Mouse (Mus musculus): ENCODE measurements around the gene Tbc1d19. TPM values are rescaled to one million over a fixed set of nuclear protein-coding genes. Genes with fewer than 3 reads are reported as not detected.

Gene Tbc1d19
- polyA plus RNA-seq, 1 experiment from 2014 or later = 4.1 TPM

- Histone ChIP-seq H3K27me3 (no peaks in the 10 kb centered on the region), H3K9ac (no peak overlapping the region), H3K36me3 (replicated peaks) (no peaks in the 10 kb centered on the region), H3K4me3 (replicated peaks) (no peak overlapping the region), H3K4me2 (no peak overlapping the region), H3K4me1 (replicated peaks) (no peaks in the 10 kb centered on the region), H3K9me3 (replicated peaks) (no peaks in the 10 kb centered on the region), H3K27ac (replicated peaks) (no peak overlapping the region)
- ATAC-seq (ENCODE audit: insufficient read depth) = no peak
- WGBS (ENCODE audit: insufficient replicate concordance) = 67% methylated on average over 2 of the region's 2 CpGs
Measured at GRCm38 (mm10) chr5:53920416-53920815, 111.0 kb downstream of the Tbc1d19 start.

GRCm38 (mm10) chr5:53922149-53922904 is 112.9 kb downstream of the Tbc1d19 start:
- no peak overlapping the region for H3K27ac ChIP-seq (replicated peaks)
- no peaks in the 10 kb centered on the region for H3K36me3 ChIP-seq (replicated peaks)
- H3K9me3 ChIP-seq (replicated peaks) = no peaks in the 10 kb centered on the region
- ATAC-seq (ENCODE audit: insufficient read depth) = no peak
- H3K4me2 ChIP-seq = no peak overlapping the region
- WGBS (ENCODE audit: insufficient replicate concordance) = 52% methylated on average over 10 of the region's 10 CpGs
- no peaks in the 10 kb centered on the region for H3K27me3 ChIP-seq
- no peak overlapping the region for H3K4me3 ChIP-seq (replicated peaks)
- H3K9ac ChIP-seq = no peak overlapping the region
- H3K4me1 ChIP-seq (replicated peaks) = no peaks in the 10 kb centered on the region

GRCm38 (mm10) chr5:53924005-53924404 is 114.6 kb downstream of the Tbc1d19 start:
- Histone ChIP-seq H3K9me3 (replicated peaks) (no peaks in the 10 kb centered on the region), H3K9ac (no peak overlapping the region), H3K4me3 (replicated peaks) (no peak overlapping the region), H3K27ac (replicated peaks) (no peak overlapping the region), H3K36me3 (replicated peaks) (no peaks in the 10 kb centered on the region), H3K27me3 (no peaks in the 10 kb centered on the region), H3K4me1 (replicated peaks) (no peaks in the 10 kb centered on the region), H3K4me2 (no peak overlapping the region)
- no peak for ATAC-seq (ENCODE audit: insufficient read depth)
- WGBS (ENCODE audit: insufficient replicate concordance) = 51% methylated on average over 4 of the region's 4 CpGs

- 69% methylated on average over 11 of the region's 11 CpGs for WGBS (ENCODE audit: insufficient replicate concordance)
- ATAC-seq (ENCODE audit: insufficient read depth) = no peak
- Histone ChIP-seq H3K27me3 (no peaks in the 10 kb centered on the region), H3K36me3 (replicated peaks) (no peaks in the 10 kb centered on the region), H3K27ac (replicated peaks) (no peak overlapping the region), H3K4me1 (replicated peaks) (peaks cover 4% of the 10 kb centered on the region; the same call in 1 of the 2 replicates), H3K9me3 (replicated peaks) (no peaks in the 10 kb centered on the region), H3K9ac (no peak overlapping the region), H3K4me3 (replicated peaks) (no peak overlapping the region), H3K4me2 (no peak overlapping the region)
Measured at GRCm38 (mm10) chr5:53926301-53926855, 117.0 kb downstream of the Tbc1d19 start.

GRCm38 (mm10) chr5:53927886-53928285 is 118.5 kb downstream of the Tbc1d19 start:
- H3K4me2 ChIP-seq = no peak overlapping the region
- H3K27me3 ChIP-seq = no peaks in the 10 kb centered on the region
- no peaks in the 10 kb centered on the region for H3K36me3 ChIP-seq (replicated peaks)
- peaks cover 4% of the 10 kb centered on the region; the same call in 1 of the 2 replicates for H3K4me1 ChIP-seq (replicated peaks)
- 51% methylated on average over 7 of the region's 7 CpGs for WGBS (ENCODE audit: insufficient replicate concordance)
- H3K9me3 ChIP-seq (replicated peaks) = no peaks in the 10 kb centered on the region
- no peak overlapping the region for H3K9ac ChIP-seq
- no peak overlapping the region for H3K27ac ChIP-seq (replicated peaks)
- no peak for ATAC-seq (ENCODE audit: insufficient read depth)
- no peak overlapping the region for H3K4me3 ChIP-seq (replicated peaks)

- Histone ChIP-seq H3K36me3 (replicated peaks) (no peaks in the 10 kb centered on the region), H3K4me2 (no peak overlapping the region), H3K4me3 (replicated peaks) (no peak overlapping the region), H3K9ac (no peak overlapping the region), H3K27me3 (no peaks in the 10 kb centered on the region), H3K27ac (replicated peaks) (no peak overlapping the region), H3K4me1 (replicated peaks) (peaks cover 4% of the 10 kb centered on the region; the same call in 1 of the 2 replicates), H3K9me3 (replicated peaks) (no peaks in the 10 kb centered on the region)
- WGBS (ENCODE audit: insufficient replicate concordance) = 65% methylated on average over 4 of the region's 4 CpGs
- ATAC-seq (ENCODE audit: insufficient read depth) = no peak
Measured at GRCm38 (mm10) chr5:53928537-53928936, 119.1 kb downstream of the Tbc1d19 start.

GRCm38 (mm10) chr5:53929205-53929614 is 119.8 kb downstream of the Tbc1d19 start:
- no peak overlapping the region for H3K4me2 ChIP-seq
- no peak overlapping the region for H3K27ac ChIP-seq (replicated peaks)
- H3K4me1 ChIP-seq (replicated peaks) = peaks cover 4% of the 10 kb centered on the region; the same call in 1 of the 2 replicates
- ATAC-seq (ENCODE audit: insufficient read depth) = no peak
- no peaks in the 10 kb centered on the region for H3K9me3 ChIP-seq (replicated peaks)
- no peaks in the 10 kb centered on the region for H3K36me3 ChIP-seq (replicated peaks)
- no peak overlapping the region for H3K9ac ChIP-seq
- no peaks in the 10 kb centered on the region for H3K27me3 ChIP-seq
- 42% methylated on average over 10 of the region's 10 CpGs for WGBS (ENCODE audit: insufficient replicate concordance)
- no peak overlapping the region for H3K4me3 ChIP-seq (replicated peaks)

- H3K9ac ChIP-seq = no peak overlapping the region
- 66% methylated on average over 6 of the region's 6 CpGs for WGBS (ENCODE audit: insufficient replicate concordance)
- no peak overlapping the region for H3K4me3 ChIP-seq (replicated peaks)
- H3K27ac ChIP-seq (replicated peaks) = no peak overlapping the region
- no peaks in the 10 kb centered on the region for H3K9me3 ChIP-seq (replicated peaks)
- H3K4me2 ChIP-seq = no peak overlapping the region
- no peak for ATAC-seq (ENCODE audit: insufficient read depth)
- no peaks in the 10 kb centered on the region for H3K36me3 ChIP-seq (replicated peaks)
- peaks cover 4% of the 10 kb centered on the region; the same call in 1 of the 2 replicates for H3K4me1 ChIP-seq (replicated peaks)
- H3K27me3 ChIP-seq = no peaks in the 10 kb centered on the region
Measured at GRCm38 (mm10) chr5:53929814-53930213, 120.4 kb downstream of the Tbc1d19 start.

GRCm38 (mm10) chr5:53931011-53931410 is 121.6 kb downstream of the Tbc1d19 start:
- 62% methylated on average over 5 of the region's 5 CpGs for WGBS (ENCODE audit: insufficient replicate concordance)
- no peaks in the 10 kb centered on the region for H3K27me3 ChIP-seq
- no peak overlapping the region for H3K4me2 ChIP-seq
- no peak for ATAC-seq (ENCODE audit: insufficient read depth)
- no peaks in the 10 kb centered on the region for H3K9me3 ChIP-seq (replicated peaks)
- H3K4me1 ChIP-seq (replicated peaks) = peaks cover 4% of the 10 kb centered on the region; the same call in 1 of the 2 replicates
- H3K4me3 ChIP-seq (replicated peaks) = no peak overlapping the region
- no peak overlapping the region for H3K27ac ChIP-seq (replicated peaks)
- H3K36me3 ChIP-seq (replicated peaks) = no peaks in the 10 kb centered on the region
- no peak overlapping the region for H3K9ac ChIP-seq

GRCm38 (mm10) chr5:53933628-53934027 is 124.2 kb downstream of the Tbc1d19 start:
- H3K27me3 ChIP-seq = no peaks in the 10 kb centered on the region
- WGBS (ENCODE audit: insufficient replicate concordance) = 53% methylated on average over 7 of the region's 7 CpGs
- H3K4me3 ChIP-seq (replicated peaks) = no peak overlapping the region
- H3K4me1 ChIP-seq (replicated peaks) = peaks cover 6% of the 10 kb centered on the region; the same call in 1 of the 2 replicates
- ATAC-seq (ENCODE audit: insufficient read depth) = no peak
- H3K4me2 ChIP-seq = no peak overlapping the region
- H3K9ac ChIP-seq = no peak overlapping the region
- H3K9me3 ChIP-seq (replicated peaks) = no peaks in the 10 kb centered on the region
- no peaks in the 10 kb centered on the region for H3K36me3 ChIP-seq (replicated peaks)
- no peak overlapping the region for H3K27ac ChIP-seq (replicated peaks)

- Histone ChIP-seq H3K4me2 (no peak overlapping the region), H3K9me3 (replicated peaks) (no peaks in the 10 kb centered on the region), H3K4me3 (replicated peaks) (no peak overlapping the region), H3K4me1 (replicated peaks) (peaks cover 6% of the 10 kb centered on the region; the same call in 1 of the 2 replicates), H3K36me3 (replicated peaks) (no peaks in the 10 kb centered on the region), H3K27ac (replicated peaks) (no peak overlapping the region), H3K27me3 (no peaks in the 10 kb centered on the region), H3K9ac (no peak overlapping the region)
- ATAC-seq (ENCODE audit: insufficient read depth) = no peak
- WGBS (ENCODE audit: insufficient replicate concordance) = 68% methylated on average over 2 of the region's 2 CpGs
Measured at GRCm38 (mm10) chr5:53934040-53934439, 124.6 kb downstream of the Tbc1d19 start.

Measured in liver, embryonic 15.5 days (tissue).